Mouse (Mus musculus) left cerebral cortex, adult 18-20 months (tissue): ENCODE measurements around the gene Ahnak. TPM values are rescaled to one million over a fixed set of nuclear protein-coding genes. Genes with fewer than 3 reads are reported as not detected.

Source experiments
- total RNA-seq, 2 experiments: library from RNA; stranded (reverse); gene quantifications; 2 replicates each; pipeline ENCODE4 v1.2.3; 2021

The Ahnak gene
- total RNA-seq, 2 experiments from 2014 or later, result 18.6 to 23.5 TPM

Other genes with a start within 250 kb of the Ahnak start
- 1 to 10 TPM in 1 of 2 experiments, under 1 TPM in 1; 0.94 to 1.5 TPM for gene 1700092M07Rik, start 248.6 kb upstream of the Ahnak start, total RNA-seq
- 10 to 100 TPM; 70.1 to 72.7 TPM for gene Stx5a, start 247.9 kb upstream of the Ahnak start, total RNA-seq
- gene Nxf1, start 232.2 kb upstream of the Ahnak start, total RNA-seq, result 10 to 100 TPM; 78.1 to 88.5 TPM
- 10 to 100 TPM; 57.3 to 63.7 TPM for gene Tmem223, start 218.3 kb upstream of the Ahnak start, total RNA-seq
- gene Tmem179b, start 214.8 kb upstream of the Ahnak start, total RNA-seq, result 1 to 10 TPM; 7.6 to 7.8 TPM
- gene Taf6l, start 202.9 kb upstream of the Ahnak start, total RNA-seq, result 10 to 100 TPM; 13.7 to 15.9 TPM
- 100 to 1,000 TPM; 106 to 107 TPM for gene Polr2g, start 190.7 kb upstream of the Ahnak start, total RNA-seq
- gene Zbtb3, start 186.7 kb upstream of the Ahnak start, total RNA-seq, result 1 to 10 TPM; 5.5 to 6.0 TPM
- 10 to 100 TPM; 38.7 to 42.4 TPM for gene Ttc9c, start 170.0 kb upstream of the Ahnak start, total RNA-seq
- gene Hnrnpul2, start 169.3 kb upstream of the Ahnak start, total RNA-seq, result 100 to 1,000 TPM; 123 to 127 TPM
- 1 to 10 TPM in 1 of 2 experiments, not detected in 1; 2.3 TPM for gene AC129217.1, start 159.5 kb upstream of the Ahnak start, total RNA-seq
- gene Bscl2, start 151.8 kb upstream of the Ahnak start, total RNA-seq, result 100 to 1,000 TPM in 1 of 2 experiments, 10 to 100 TPM in 1; 98.1 to 112 TPM
- gene Gng3, start 150.1 kb upstream of the Ahnak start, total RNA-seq, result 100 to 1,000 TPM; 181 to 184 TPM
- gene Lrrn4cl, start 138.5 kb upstream of the Ahnak start, total RNA-seq, result 1 to 10 TPM; 1.2 to 1.7 TPM
- 10 to 100 TPM; 91.4 to 96.7 TPM for gene Ubxn1, start 117.8 kb upstream of the Ahnak start, total RNA-seq
- gene Uqcc3, start 108.4 kb upstream of the Ahnak start, total RNA-seq, result 10 to 100 TPM; 29.7 to 37.1 TPM
- 1 to 10 TPM; 8.2 TPM for gene Lbhd1, start 105.6 kb upstream of the Ahnak start, total RNA-seq
- not detected for gene Gm49403, start 105.4 kb upstream of the Ahnak start, total RNA-seq
- 10 to 100 TPM; 20.2 to 23.0 TPM for gene 1810009A15Rik, start 100.4 kb upstream of the Ahnak start, total RNA-seq
- gene Gm49416, start 100.4 kb upstream of the Ahnak start, total RNA-seq, result 1 to 10 TPM; 2.1 to 3.8 TPM
- 10 to 100 TPM; 23.9 to 24.6 TPM for gene Ints5, start 96.3 kb upstream of the Ahnak start, total RNA-seq
- 10 to 100 TPM; 93.2 to 93.8 TPM for gene Ganab, start 91.2 kb upstream of the Ahnak start, total RNA-seq
- 100 to 1,000 TPM; 188 to 189 TPM for gene B3gat3, start 68.9 kb upstream of the Ahnak start, total RNA-seq
- gene Rom1, start 59.9 kb upstream of the Ahnak start, total RNA-seq, result 1 to 10 TPM; 6.4 to 7.6 TPM
- gene Eml3, start 59.7 kb upstream of the Ahnak start, total RNA-seq, result 10 to 100 TPM in 1 of 2 experiments, 1 to 10 TPM in 1; 9.0 to 11.5 TPM
- gene Mta2, start 47.4 kb upstream of the Ahnak start, total RNA-seq, result 10 to 100 TPM; 49.6 to 49.8 TPM
- gene Tut1, start 35.4 kb upstream of the Ahnak start, total RNA-seq, result 10 to 100 TPM; 22.5 to 23.7 TPM
- 100 to 1,000 TPM; 251 to 256 TPM for gene Eef1g, start 22.2 kb upstream of the Ahnak start, total RNA-seq
- not detected for gene Scgb1a1, start 98.7 kb downstream of the Ahnak start, total RNA-seq
- 100 to 1,000 TPM; 131 to 136 TPM for gene Asrgl1, start 146.4 kb downstream of the Ahnak start, total RNA-seq